Mouse (Mus musculus): ENCODE data around the gene Eif4e3.
A peak's percentile ranks its signal among the peaks of the same experiment; 100 is the strongest.

Eif4e3 gene

DNA sequence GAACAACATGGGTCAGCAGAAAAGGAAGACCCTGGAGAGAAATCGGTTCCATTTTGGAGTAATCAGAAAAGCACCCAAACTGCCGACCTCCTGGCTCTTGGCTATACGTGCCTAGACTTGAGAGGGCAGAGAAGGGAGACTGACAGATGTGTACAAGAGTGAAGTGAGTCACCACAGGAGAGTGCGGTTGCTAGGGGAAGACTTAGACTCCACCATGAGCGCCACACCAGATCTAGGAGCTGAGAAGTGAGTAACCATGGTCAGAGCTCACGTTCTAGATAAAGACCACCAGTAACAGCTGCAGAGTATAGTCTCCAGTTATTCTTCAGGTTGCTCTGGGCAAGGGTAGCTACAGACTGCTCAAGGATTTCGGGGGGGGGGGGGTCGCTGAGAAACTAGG is 3.3 kb downstream of the Eif4e3 start:
- no peak for DNase-seq

DNA sequence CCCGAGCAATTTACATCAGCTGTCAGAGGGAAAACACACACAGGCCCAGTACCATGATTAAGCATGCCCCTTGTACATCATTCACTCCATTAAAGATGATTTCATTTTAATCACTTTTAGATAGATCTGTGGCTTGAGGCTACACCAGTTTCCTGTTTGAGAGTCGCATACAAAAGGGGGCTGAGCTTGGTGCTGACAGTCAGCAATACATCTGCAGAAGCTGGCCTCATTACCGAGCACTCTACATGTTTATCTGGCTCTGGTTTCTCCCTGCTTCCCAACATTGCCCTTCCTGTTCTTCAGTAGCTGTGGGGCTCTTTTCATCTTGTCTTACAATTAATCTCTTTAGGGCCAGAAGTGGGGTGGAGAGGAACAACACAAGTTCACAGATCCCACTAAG is 6.1 kb downstream of the Eif4e3 start:
- DNase-seq = peak; percentile 28

DNA sequence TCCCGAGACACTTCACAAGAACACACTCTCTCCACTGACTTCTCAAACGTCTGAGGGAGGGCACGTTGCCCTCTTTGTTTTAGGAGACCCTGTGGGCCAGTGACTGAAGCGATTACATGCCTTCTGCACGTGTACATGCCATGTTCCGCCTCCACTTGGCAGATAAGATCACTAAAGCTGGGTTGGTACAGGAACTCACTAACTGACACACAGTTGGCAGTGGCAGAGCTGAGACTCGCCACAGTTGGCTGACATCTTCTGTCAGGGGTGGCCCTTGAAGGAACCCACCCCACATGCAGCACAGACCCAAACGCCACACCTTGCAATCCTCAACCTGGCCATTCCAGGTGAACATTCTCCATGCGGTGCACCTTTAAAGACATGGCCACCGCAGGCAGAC is 8.0 kb downstream of the Eif4e3 start:
- DNase-seq = no peak

DNA sequence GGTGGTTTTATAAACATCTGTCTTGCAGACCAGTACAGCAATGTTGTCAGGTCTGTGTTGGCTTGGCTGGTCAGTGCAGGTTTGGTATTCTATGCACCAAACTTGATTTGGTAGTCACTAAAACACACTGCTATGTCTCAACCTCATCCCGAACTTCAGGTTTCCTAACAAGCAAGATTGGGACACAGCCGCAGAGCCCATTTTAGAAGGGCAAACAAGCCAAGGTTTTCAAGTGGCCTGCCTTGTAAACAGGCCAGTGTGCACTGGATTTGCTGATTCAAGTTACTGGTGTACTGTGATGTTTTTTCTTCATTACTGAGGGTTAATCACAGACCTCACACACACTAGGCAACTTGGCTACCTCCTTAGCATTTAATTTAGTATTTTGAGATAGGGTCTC is 10.5 kb downstream of the Eif4e3 start:
- no peak for DNase-seq

DNA sequence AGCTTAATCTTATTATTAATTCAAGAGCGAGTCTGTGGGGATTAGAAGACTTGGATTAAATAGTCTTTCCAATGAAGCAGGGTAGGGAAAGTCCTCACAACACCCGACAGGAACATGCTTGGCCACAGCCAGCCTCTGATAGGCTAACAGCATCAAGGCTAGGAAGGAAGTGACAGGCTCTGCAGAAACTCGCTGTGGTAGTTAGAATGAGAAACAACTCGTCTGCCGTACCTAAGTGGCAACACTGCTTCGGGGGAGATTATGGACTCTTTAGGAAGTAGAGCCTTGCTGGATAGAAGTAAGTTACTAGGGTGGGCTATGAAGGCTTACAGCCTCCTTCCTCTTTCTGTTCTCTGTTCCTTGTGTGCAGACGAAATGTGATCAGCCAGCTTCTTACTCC is 11.1 kb downstream of the Eif4e3 start:
- DNase-seq = no peak

DNA sequence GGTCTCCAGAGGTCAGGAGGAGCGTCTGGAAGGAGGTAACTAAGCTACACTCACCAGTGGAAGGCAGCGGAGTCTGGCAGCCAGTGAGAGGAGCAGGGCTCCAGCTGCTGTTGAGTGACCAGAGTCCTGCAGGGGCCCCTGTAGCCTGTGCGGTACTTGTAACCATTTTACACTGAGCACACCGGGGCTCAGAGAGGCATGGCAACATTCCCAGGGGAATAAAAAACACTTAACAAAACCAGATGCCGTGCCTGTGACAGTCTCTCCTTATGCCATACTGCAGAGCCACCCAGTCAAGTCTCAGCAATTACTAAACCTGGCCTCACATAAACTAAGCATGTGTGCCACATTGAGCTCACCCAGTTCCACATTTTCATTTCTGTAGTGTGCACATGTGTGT is 12.2 kb downstream of the Eif4e3 start:
- no peak for DNase-seq

DNA sequence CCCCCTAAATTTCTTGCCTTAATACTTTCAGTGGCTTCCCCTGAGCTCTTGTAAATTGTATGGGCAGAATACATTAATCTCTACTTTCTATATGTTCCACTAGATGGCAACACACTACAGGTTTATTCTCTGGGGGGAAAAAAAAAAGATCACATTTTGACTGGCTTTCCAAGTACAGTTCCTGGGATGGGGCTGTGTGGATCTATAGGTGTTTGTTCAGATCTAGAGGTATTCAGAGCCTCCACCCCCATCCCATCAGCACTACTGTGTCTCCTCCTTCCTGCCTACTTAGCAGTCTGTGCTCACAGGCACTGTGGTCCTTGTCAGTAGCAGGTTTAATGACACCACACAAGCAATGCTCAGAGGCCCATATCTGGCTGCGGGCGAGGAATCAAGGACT is 14.2 kb downstream of the Eif4e3 start:
- DNase-seq = no peak

DNA sequence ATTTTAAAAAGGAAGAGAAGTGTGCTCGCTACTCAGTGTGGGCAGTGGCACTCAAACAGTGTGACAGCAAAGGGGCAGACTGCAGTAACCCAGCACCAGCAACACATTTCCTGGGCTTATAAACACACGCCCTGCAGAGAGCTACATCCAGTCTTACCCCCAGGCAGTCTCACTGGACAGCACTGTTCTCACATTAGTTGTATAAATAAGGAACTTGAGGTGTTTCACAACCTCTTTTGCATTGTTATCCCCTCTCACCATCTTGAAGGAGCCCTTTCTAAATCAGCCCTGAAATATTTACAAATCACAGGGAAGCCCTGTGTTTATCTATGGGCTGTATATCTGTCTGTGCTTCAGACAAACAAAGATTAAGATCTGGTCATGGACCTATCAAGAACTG is 17.3 kb downstream of the Eif4e3 start:
- DNase-seq = no peak

DNA sequence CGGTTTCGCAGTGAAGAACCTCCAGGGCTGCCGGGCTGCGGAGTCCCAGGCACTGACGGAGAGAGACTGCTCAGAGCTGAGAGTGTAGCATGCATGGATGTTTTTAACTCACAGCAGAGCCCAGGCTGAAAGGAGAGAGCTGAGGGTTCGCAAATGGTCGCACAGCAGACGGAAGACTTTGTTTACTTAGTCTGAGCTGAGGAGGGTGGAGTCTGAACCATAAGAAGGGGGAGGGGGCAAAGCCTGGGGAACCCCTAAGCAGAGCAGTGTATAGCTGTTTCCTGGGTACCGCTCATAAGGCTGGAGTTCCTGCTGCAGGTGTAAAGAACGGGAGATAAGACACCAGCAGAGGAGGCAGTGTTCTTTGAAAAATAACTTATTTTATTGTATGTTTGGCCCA is 20.2 kb downstream of the Eif4e3 start:
- no peak for DNase-seq

DNA sequence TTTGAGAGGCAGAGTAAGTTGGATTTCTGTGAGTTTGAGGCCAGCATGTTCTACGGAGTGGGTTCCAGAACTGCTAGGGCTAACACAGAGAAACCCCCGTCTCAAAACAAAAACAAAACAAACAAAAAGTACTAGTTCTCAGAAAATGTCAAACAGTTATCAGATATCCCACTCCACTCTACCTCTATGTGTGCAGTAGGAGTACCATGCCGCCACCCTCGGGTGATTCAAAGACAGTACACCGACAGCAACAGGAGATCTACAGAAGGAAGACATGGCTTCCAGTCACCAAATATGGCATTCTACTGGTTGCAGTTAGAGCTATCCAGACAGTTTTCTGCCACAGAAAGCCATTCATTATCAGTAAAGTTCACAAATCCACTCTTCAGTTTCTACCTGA is 21.7 kb downstream of the Eif4e3 start:
- no peak for DNase-seq

DNA sequence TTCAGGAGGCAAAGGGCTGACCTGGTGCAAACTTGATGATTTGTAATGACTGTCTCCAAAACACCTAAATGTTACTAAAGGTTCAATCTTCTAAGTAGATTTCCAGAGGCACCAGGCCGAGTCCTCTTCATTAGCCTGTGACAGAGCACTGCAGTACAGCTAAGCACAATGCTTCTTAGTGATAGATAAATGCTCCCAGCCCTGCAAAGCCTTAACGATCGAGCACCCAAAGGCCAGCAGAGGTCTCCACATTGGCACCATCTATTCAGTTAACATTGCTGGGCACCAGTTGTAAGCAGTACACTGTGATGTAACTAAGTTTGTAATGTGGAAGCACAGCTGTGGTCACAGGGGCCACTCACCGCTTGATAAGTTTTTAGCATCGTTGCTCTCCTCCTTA is 22.2 kb downstream of the Eif4e3 start:
- no peak for DNase-seq

DNA sequence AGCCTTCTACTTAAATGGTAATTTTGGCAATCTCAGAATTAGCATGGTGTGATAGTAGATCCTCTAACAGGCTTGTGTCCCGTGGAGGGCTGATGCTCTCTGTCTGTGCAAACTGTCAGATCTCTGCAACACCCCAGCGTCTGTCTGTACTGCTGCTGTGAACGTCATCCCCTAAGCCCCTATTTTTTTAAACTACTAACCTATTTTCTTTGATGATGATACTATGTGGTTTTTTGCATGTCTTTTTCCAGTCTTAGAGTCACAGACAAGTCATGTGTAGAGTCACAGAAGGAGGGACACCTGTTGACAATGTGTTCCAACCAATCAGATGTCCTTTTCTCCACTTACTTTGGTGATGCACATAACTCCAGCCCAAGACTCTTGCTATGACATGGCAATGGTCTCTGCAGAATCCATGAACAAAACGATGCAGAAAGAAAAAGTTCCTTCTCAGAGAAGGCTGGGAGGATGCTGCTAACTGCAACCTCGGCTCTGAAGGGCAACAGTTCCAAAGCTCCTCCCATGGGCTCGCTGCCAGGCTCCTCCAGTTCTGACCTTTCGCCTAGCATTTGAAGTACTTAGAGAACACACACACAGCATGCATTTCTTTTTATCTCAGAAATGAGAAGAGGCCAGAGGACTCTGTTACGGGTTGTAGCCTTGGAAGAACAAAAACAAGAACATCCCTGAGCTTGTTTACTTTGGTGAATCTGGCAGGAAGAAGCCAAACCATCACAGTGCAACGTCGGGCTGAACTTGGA is 23.0 kb downstream of the Eif4e3 start:
- DNase-seq = peak; percentile 77

DNA sequence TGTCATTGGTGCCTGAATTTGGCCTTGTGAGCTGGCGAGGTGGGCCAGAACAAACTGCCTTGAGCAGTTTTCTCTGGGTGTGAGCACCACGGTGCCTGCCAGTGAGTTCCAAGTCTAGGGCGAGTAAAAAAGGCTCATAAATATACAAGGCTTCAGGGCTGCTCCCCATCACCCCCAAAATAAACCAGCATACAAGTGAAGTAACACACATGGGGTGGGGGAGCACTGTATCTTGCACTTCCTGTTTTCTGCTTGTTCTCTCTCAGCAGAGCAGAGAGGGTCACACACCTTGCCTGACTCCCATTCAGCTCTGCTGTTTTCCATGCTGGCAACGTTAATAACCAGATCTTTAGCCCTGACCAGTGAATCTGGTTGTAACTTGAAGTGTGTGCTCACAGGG is 29.1 kb downstream of the Eif4e3 start:
- DNase-seq = no peak

DNA sequence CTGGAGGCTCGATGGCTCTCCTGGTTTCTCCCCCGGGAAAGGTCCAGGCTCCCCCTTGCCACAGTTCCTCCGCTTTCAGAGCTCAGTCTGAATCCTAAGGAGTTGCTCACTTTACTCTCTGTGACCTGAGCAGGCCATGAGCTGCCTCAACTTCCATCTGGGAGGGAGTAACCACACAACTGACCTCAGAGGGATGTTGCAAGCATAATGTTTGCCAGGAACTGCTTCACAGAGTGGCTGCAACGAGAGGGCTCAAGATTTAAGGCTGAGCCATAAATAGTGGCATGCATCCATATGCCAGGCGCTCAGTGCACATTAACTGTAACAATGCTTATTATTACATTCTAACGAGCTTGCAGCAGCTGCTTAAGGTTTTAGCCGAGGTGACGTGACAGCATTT is 29.8 kb downstream of the Eif4e3 start:
- no peak for DNase-seq

DNA sequence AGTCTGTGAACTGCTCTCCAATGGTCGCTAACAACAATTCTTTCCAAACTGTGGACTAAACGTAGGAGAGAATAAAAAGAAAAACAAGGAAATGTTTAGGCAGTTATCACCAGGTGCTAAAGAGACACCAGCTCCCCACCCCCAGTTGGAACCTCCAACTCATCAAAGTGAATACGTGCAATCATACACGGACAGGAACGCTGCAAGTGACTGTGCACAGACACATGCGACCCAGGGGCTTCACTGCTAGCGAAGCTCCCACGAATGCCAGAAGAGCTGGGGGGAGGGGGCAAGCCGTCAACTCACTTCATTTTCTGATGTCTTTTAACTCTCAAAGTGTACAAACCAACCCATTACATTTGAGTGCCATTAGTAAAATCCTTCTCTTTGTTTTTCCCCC is 30.4 kb downstream of the Eif4e3 start:
- DNase-seq = no peak

DNA sequence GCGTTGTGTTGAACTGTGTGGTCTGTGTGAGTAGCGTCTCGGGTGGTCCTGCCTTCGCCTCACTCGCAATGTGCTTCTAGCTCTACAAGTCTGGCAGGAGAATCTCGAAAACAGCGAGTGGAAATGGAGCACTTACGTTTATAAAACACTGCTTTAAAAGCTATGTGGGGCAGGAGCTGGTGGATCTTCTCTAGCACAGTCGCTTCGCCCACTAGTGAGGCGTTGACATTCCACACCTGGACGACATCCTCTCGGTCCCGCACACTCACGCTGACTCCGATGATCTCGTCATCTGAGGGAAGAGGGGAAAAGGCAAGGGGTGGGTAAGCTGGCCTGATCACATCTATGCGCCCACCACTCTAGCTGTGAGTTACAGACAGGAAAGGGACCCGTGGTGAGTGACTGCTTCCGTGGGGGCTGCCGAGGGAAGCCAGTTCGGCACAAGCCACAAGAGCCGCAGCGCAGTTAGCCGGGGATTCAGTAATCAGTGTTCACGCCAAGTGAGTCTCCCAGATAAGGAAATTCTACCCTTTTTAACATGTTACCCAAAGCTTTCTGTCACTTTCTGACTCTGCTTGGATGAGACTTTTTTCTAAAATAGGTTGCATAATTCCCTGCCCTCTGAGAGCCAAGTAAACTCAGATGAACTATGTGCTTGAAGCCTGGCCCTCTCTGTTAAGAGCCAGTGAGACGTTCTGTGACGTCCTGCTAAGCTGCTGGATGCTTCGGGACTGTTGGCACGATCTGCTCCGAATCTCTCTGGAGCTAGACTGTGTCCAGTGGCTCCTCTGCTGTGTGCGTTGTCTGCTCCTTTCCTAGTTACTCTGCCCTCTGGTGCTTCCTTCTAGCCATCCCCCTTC is 34.2 kb downstream of the Eif4e3 start:
- DNase-seq = peak; percentile 56

DNA sequence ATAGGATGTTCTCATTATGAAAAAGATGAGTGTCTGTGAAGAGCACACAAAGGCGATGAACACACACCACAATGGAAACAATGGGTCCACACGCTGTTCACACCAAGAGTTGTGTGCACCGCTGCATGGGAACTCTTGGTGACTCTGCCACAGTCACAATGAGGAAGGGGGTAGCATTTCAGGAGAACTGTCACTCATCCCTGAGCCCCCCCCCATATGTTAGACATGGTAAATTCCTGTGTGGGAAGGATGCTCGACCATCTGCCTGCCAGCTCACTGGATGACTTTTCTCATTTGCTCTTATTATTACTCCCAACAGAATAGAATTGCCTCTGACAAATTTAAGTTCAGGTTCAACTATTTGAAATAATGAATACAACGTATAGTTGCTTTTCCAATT is 34.9 kb downstream of the Eif4e3 start:
- DNase-seq = no peak

DNA sequence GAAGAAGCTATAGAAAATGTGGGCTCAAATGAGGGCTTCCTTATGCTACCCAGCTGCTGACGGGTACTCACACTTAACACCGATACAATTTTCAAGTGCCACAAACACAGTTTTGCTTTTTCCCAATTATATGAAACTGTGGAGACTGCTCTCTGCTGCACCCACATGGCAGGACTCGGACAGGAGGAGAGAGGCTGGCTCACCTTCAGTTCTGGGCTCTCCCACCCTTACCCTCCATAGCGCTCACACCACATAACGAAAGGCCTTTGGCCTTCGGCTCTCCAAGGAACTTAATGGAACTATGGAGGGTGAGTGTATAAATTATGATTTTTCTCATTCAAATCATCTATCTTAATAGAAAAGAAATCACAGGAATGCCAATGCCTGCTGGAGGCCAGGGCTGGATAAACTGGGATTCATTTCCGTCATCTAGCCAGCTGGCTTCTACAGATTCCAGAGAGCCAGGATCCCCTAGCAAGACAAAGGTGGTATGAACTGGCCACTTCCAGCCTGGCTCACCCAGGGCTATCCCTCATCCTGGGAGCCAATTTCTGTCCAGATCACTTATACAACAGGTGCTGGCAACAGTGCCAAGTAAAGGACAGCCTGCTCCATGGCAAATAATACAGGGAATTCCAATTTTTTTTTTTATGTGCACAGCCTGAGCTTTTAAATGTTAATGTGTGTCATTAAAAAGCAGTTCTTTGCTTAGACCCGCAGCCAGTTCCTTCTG is 36.7 kb downstream of the Eif4e3 start:
- DNase-seq = no peak

DNA sequence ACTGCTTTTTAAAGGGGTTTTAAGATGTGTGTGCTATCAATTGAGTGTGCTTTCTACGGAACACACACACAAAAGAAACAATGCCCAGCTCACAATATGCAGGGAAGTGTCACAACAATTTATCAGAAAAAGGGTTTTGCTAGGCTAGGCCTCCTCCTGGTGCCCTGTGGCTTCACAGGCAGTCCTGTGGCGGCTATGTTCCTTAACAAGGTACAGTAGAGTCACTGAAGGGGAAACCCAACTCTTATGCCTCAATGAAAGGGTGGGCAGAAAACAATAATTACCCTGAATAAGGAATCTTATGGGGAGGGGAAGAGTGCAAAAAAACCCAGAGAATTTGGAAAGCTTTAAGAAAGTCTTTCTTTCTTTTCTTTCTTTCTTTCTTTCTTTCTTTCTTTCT is 40.2 kb downstream of the Eif4e3 start:
- no peak for DNase-seq

DNA sequence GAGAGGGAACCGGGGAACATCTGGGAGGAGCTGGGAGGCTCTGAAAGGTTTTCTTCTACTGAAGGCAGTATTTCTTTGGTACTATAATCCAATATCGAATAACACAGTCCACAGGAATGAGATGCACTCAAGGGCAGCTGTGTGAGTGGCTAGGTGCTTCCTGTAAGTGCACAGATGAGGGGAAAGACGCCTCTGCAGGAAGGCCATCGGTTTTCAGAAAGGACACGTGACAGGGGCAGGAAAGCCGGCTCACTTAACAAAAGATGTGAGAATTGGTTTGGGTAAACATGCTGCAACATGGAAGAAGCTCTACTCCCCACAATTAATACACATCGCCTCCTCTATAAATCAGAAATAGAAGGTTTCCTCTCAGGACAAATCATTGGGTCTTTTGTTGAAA is 40.8 kb downstream of the Eif4e3 start:
- no peak for DNase-seq

DNA sequence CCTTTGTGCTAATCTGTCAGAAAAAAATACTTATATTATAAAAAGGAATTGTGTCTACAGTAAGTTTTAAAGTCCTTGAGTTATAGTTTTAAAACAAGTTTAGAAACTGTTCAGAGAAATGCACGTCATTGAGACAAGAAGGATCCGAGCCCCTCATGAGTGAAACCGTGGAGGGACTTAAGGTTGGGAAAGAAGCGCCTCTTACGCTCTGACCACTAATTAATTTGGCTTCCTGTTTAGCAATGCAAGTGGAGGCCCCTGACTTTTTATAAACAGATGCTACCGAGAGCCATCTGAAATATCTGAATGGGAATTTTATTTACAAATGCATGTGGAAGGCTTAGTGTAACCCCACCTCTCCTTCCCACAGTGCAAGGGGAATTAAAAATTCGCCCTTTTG is 41.3 kb downstream of the Eif4e3 start:
- DNase-seq = no peak

DNA sequence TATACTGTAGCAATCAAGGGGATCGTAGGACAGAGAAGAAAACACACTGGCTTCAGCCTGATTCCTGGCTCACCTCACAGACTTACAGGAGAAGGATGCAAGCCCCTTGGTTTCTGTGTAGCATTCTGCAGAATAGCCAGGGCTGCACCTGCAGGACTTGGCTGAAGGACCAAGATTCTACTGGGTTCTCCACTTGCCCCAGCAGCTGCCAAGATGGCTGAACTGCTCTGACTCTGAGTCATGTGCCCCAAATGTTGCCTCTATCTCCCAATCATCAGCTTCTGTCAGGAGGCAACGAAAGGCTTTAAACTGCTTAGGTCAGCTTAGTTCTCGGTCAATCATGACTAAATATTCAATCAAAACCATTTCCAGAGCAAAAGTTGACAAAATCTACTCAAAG is 42.0 kb downstream of the Eif4e3 start:
- DNase-seq = no peak

DNA sequence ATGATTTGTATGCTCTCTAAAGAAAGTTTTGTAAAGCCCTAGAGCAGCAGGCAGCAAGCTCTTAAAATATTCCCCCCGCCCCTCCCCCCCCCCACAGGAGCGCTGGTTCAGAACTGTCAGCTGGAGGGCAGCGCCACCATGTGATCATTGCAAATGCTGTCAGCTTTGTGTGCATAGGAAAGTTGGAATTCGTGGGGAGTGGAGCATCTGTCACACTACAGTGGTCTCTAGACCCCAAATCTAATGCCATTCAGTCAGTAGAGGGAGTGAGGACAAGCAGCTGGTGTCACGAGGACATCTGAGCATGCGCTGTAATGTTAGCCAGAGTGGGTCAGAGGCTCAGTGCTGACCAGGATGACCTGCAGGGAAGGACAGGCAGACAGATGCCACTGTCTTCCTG is 42.9 kb downstream of the Eif4e3 start:
- DNase-seq = peak; percentile 46

DNA sequence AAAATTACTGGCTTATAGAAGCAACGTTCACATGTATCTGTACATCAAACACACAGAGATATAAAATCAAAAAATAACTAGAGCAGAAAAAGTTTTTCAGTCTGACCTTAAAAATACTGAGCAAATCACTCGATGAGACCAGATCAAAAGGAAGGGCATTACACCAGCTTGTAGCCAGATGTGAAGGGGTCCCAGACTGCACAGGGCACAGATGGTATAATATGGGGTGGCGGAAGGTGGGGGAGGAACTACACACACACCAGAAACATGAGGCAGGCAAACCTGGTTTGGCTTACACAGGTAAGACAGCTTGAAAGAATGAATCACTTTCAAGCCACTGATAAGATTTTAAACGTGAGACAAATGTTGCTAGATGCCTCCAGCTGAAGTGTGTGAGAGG is 45.4 kb downstream of the Eif4e3 start:
- DNase-seq = no peak
